In genomic region chr9:49527340-49527739, GRCm38 (mm10) we compare ENCODE assay signal across 15 mouse cellular contexts. TPM values are rescaled to one million over a fixed set of nuclear protein-coding genes. Genes with fewer than 3 reads are reported as not detected.
A peak's percentile ranks its signal among the peaks of the same experiment; 100 is the strongest.
DNase-seq lines count a peak whose midpoint lies in the region; ATAC-seq and TF ChIP-seq lines count a peak whose summit lies in the region.
"Had no signal": no experiment of that assay in that cellular context is flagged by ENCODE, and none has a peak within 500 bp of the region (broad histone marks: within the 10 kb centered on the region; RNA-seq: fewer than 3 reads in every experiment).

No protein-coding gene starts in this region.

- DNase-seq in right cerebral cortex, postnatal 14 days = peak; percentile 26
- no peak for DNase-seq in right cerebral cortex, postnatal 25 days
- DNase-seq in hindbrain, postnatal 0 days (ENCODE audit: low spot score) = peak; percentile 34
- no peak for DNase-seq in liver, postnatal 0 days
- no peak for DNase-seq in cerebellum, adult 2 months
- DNase-seq: adrenal gland, adult 2 months; cerebellum, adult 9-11 months; kidney, postnatal 10 days; left cerebral cortex, postnatal 4 days; liver, embryonic 13.5 days; thymus, postnatal 4 days had no signal

- H3K9ac ChIP-seq in forebrain, embryonic 13.5 days = no peak overlapping the region
- no peak overlapping the region for H3K9ac ChIP-seq in forebrain, embryonic 15.5 days (replicated peaks)
- H3K9ac ChIP-seq in hindbrain, postnatal 0 days (replicated peaks; ENCODE audit: low read length) = no peak overlapping the region
- H3K9ac ChIP-seq in liver, postnatal 0 days (replicated peaks) = no peak overlapping the region
- H3K9ac ChIP-seq: liver, embryonic 13.5 days had no signal

- H3K27me3 ChIP-seq in forebrain, embryonic 13.5 days = no peaks in the 10 kb centered on the region
- no peaks in the 10 kb centered on the region for H3K27me3 ChIP-seq in forebrain, embryonic 15.5 days
- H3K27me3 ChIP-seq in hindbrain, postnatal 0 days (ENCODE audit: insufficient read depth, low read length) = no peaks in the 10 kb centered on the region
- no peaks in the 10 kb centered on the region for H3K27me3 ChIP-seq in liver, postnatal 0 days (ENCODE audit: insufficient read depth, low read length)
- H3K27me3 ChIP-seq in cerebellum, adult 2 months (ENCODE audit: control insufficient read depth, insufficient read depth, low read length) = no peaks in the 10 kb centered on the region
- H3K27me3 ChIP-seq: liver, embryonic 13.5 days had no signal

- TF ChIP-seq EP300 in liver, postnatal 0 days (IDR thresholded peaks at IDR 0.05; ENCODE audit: low read depth) = no peak

- TF ChIP-seq POLR2A in olfactory bulb, adult 2 months (IDR thresholded peaks at IDR 0.05; ENCODE audit: insufficient read depth, low read depth, low read length) = no peak
- no peak for TF ChIP-seq POLR2A in cerebellum, adult 2 months (IDR thresholded peaks at IDR 0.05; ENCODE audit: borderline replicate concordance, insufficient read depth, low read length)

- TF ChIP-seq CTCF in hindbrain, postnatal 0 days (IDR thresholded peaks at IDR 0.05; ENCODE audit: low read depth) = no peak
- no peak for TF ChIP-seq CTCF in olfactory bulb, adult 2 months (IDR thresholded peaks at IDR 0.05; ENCODE audit: insufficient read depth, low read depth, low read length)
- TF ChIP-seq CTCF in liver, postnatal 0 days (IDR thresholded peaks at IDR 0.05; ENCODE audit: low read depth) = no peak
- TF ChIP-seq CTCF in cerebellum, adult 2 months (IDR thresholded peaks at IDR 0.05; ENCODE audit: borderline replicate concordance, insufficient read depth, low read depth, low read length) = no peak

- 38% methylated on average over 8 of the region's 8 CpGs for WGBS in forebrain, embryonic 13.5 days
- WGBS in forebrain, embryonic 15.5 days = 39% methylated on average over 8 of the region's 8 CpGs
- 39% methylated on average over 8 of the region's 8 CpGs for WGBS in hindbrain, postnatal 0 days
- WGBS in olfactory bulb, adult 2 months = 38% methylated on average over 8 of the region's 8 CpGs
- 73% methylated on average over 8 of the region's 8 CpGs for WGBS in liver, postnatal 0 days (ENCODE audit: insufficient replicate concordance)
- WGBS in cerebellum, adult 2 months = 74% methylated on average over 8 of the region's 8 CpGs

- H3K4me1 ChIP-seq in forebrain, embryonic 13.5 days = peaks cover 31% of the 10 kb centered on the region
- peaks cover 16% of the 10 kb centered on the region for H3K4me1 ChIP-seq in forebrain, embryonic 15.5 days
- no peaks in the 10 kb centered on the region for H3K4me1 ChIP-seq in hindbrain, postnatal 0 days (ENCODE audit: insufficient read depth, low read length)
- H3K4me1 ChIP-seq in olfactory bulb, adult 2 months (ENCODE audit: control insufficient read depth, insufficient read depth, low read length) = peaks cover 16% of the 10 kb centered on the region
- H3K4me1 ChIP-seq in liver, postnatal 0 days (ENCODE audit: insufficient read depth) = no peaks in the 10 kb centered on the region
- H3K4me1 ChIP-seq in cerebellum, adult 2 months (ENCODE audit: control insufficient read depth, insufficient read depth, low read length) = peaks cover 3% of the 10 kb centered on the region; the same call in 1 of the 2 replicates
- H3K4me1 ChIP-seq: liver, embryonic 13.5 days had no signal

- ATAC-seq in forebrain, embryonic 13.5 days = peak; percentile 33; the same call in 1 of the 2 replicates
- no peak for ATAC-seq in forebrain, embryonic 15.5 days (replicated peaks)
- ATAC-seq in hindbrain, postnatal 0 days = peak; percentile 31; the same call in 1 of the 2 replicates
- ATAC-seq in liver, postnatal 0 days = no peak
- ATAC-seq: intestine, postnatal 0 days had no signal

- no peaks in the 10 kb centered on the region for H3K9me3 ChIP-seq in forebrain, embryonic 13.5 days (replicated peaks)
- no peaks in the 10 kb centered on the region for H3K9me3 ChIP-seq in forebrain, embryonic 15.5 days
- no peaks in the 10 kb centered on the region for H3K9me3 ChIP-seq in hindbrain, postnatal 0 days (ENCODE audit: low read length)
- H3K9me3 ChIP-seq in liver, postnatal 0 days (ENCODE audit: low read length) = no peaks in the 10 kb centered on the region
- H3K9me3 ChIP-seq: liver, embryonic 13.5 days had no signal

- H3K4me3 ChIP-seq in forebrain, embryonic 13.5 days = no peak overlapping the region
- H3K4me3 ChIP-seq in forebrain, embryonic 15.5 days = no peak overlapping the region
- H3K4me3 ChIP-seq in hindbrain, postnatal 0 days (ENCODE audit: low read length) = no peak overlapping the region
- H3K4me3 ChIP-seq in olfactory bulb, adult 2 months (ENCODE audit: insufficient read depth, low read depth, low read length) = no peak overlapping the region
- no peak overlapping the region for H3K4me3 ChIP-seq in liver, postnatal 0 days (ENCODE audit: low read depth, low read length)
- H3K4me3 ChIP-seq in cerebellum, adult 2 months (replicated peaks; ENCODE audit: insufficient read depth, low read depth, low read length) = no peak overlapping the region
- H3K4me3 ChIP-seq: liver, embryonic 13.5 days had no signal

- peaks cover 24% of the 10 kb centered on the region for H3K36me3 ChIP-seq in forebrain, embryonic 13.5 days (ENCODE audit: poor library complexity, severe bottlenecking)
- H3K36me3 ChIP-seq in forebrain, embryonic 15.5 days = peaks cover 14% of the 10 kb centered on the region
- H3K36me3 ChIP-seq in hindbrain, postnatal 0 days (ENCODE audit: insufficient read depth, low read length) = peaks cover 10% of the 10 kb centered on the region
- no peaks in the 10 kb centered on the region for H3K36me3 ChIP-seq in liver, postnatal 0 days (replicated peaks; ENCODE audit: insufficient read depth, low read length)
- H3K36me3 ChIP-seq: liver, embryonic 13.5 days had no signal

- no peak overlapping the region for H3K4me2 ChIP-seq in forebrain, embryonic 13.5 days
- H3K4me2 ChIP-seq in forebrain, embryonic 15.5 days (replicated peaks) = no peak overlapping the region
- no peak overlapping the region for H3K4me2 ChIP-seq in hindbrain, postnatal 0 days (ENCODE audit: low read depth, low read length)
- H3K4me2 ChIP-seq in liver, postnatal 0 days (ENCODE audit: low read depth, low read length) = no peak overlapping the region
- H3K4me2 ChIP-seq: liver, embryonic 13.5 days had no signal

- H3K27ac ChIP-seq in forebrain, embryonic 13.5 days = no peak overlapping the region; the same call in 1 of the 2 replicates
- H3K27ac ChIP-seq in forebrain, embryonic 15.5 days (replicated peaks) = no peak overlapping the region; the same call in 1 of the 2 replicates
- H3K27ac ChIP-seq in hindbrain, postnatal 0 days = peak overlapping the region; percentile 45; the same call in 1 of the 2 replicates
- H3K27ac ChIP-seq in olfactory bulb, adult 2 months (ENCODE audit: insufficient read depth, low read depth, low read length) = peak overlapping the region; percentile 49
- no peak overlapping the region for H3K27ac ChIP-seq in liver, postnatal 0 days (ENCODE audit: low read depth)
- H3K27ac ChIP-seq in cerebellum, adult 2 months (ENCODE audit: insufficient read depth, low read length) = no peak overlapping the region
- H3K27ac ChIP-seq: liver, embryonic 13.5 days had no signal

RNA-seq across cellular contexts. Expression of gene Ttc12, which starts 41.3 kb away (rescaled TPM):
- 0.79 and 1.0 TPM in 2 replicates for polyA plus RNA-seq in forebrain, embryonic 13.5 days (2015; fragmentation: Nextera tagmentation; extraction: Ambion mirVana)
- 0.83 and 1.8 TPM in 2 replicates for polyA plus RNA-seq in forebrain, embryonic 15.5 days (2015; fragmentation: Nextera tagmentation; extraction: Ambion mirVana)
- total RNA-seq in hindbrain, postnatal 0 days (2014; rRNA removed) = 1.0 and 1.5 TPM in 2 replicates
- polyA plus RNA-seq in hindbrain, postnatal 0 days (2015; fragmentation: Nextera tagmentation; extraction: Ambion mirVana) = 1.9 and 2.0 TPM in 2 replicates
- polyA plus RNA-seq in olfactory bulb, adult 2 months (2012; ENCODE audit: insufficient read depth, insufficient read length, low replicate concordance, missing spikeins) = not detected in 2 replicates
- polyA plus RNA-seq in liver, postnatal 0 days (2015; fragmentation: Nextera tagmentation; extraction: Ambion mirVana) = 0.09 and 0.15 TPM in 2 replicates
- 3.3 and 3.5 TPM in 2 replicates for polyA plus RNA-seq in cerebellum, adult 2 months (2012; rRNA removed)

Comparison
In these comparisons a context has a peak if more than half of its experiments do, and no peak if none do; other contexts are left out.
1. ATAC-seq: peak in forebrain, embryonic 13.5 days (single experiment) and hindbrain, postnatal 0 days (single experiment); none in forebrain, embryonic 15.5 days (single experiment) and liver, postnatal 0 days (single experiment).
2. DNase-seq: peak in right cerebral cortex, postnatal 14 days (single experiment) and hindbrain, postnatal 0 days (single experiment); none in right cerebral cortex, postnatal 25 days (single experiment), liver, postnatal 0 days (single experiment) and cerebellum, adult 2 months (0 of 2).
3. H3K27ac ChIP-seq: peak in hindbrain, postnatal 0 days (single experiment) and olfactory bulb, adult 2 months (single experiment); none in forebrain, embryonic 13.5 days (single experiment), forebrain, embryonic 15.5 days (single experiment), liver, postnatal 0 days (single experiment) and cerebellum, adult 2 months (single experiment).